Mouse (Mus musculus): ENCODE results near the gene Uba7. TPM values are rescaled to one million over a fixed set of nuclear protein-coding genes. Genes with fewer than 3 reads are reported as not detected.
"Not testable (repeated sequence)": the region's sequence is repeated elsewhere in the genome, so short reads cannot be mapped to it uniquely, and the experiment has no call there.

Uba7 gene
- total RNA-seq, 2 experiments from 2014 or later = 14.2 to 22.1 TPM

DNA sequence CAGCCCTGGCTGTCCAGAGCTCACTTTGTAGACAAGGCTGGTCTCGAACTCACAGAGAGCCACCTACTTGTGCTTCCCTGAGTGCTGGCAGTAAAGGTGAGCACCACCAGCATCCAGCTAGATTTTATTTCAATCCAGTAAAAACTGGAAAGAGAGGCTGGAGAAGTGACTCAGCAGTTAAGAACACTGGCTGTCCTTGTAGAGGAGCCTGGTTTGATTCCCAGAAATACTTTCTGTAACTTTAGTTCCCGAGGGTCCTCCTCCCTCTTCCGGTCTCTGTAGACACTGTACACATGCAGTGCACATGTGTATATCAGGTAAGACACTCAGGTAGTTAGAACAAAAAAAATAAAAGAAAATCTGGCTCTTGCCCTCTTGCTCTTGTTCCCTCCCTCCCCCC lies 12.6 kb downstream of the Uba7 start:
- DNase-seq (ENCODE audit: low spot score in 2 of 2) = no peak

DNA sequence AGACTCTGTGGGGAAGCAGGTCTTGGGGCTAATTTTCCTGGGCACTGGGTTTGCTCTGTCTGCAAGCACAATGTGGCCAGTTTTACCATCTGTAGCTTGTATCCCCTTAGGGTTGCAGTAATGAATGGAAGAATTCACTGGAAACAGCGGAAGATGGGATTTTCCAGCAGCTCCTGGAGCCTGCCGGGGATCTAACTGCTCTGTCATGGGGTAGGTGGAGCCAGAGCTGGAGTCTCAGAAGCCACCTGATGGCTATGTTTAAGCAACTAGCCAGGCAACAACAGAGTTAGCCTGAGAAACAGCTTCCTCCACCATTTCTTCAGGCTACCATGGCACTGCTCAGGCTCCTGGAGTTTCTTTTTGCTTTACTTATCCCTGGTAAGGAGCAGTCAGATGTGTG lies 16.9 kb downstream of the Uba7 start, which contains the start of gene Cdhr4:
Cdhr4 (plus strand) TSS at position 301 of the 400 bp plus-strand sequence.
- DNase-seq (ENCODE audit: low spot score in 2 of 2) = no peak

DNA sequence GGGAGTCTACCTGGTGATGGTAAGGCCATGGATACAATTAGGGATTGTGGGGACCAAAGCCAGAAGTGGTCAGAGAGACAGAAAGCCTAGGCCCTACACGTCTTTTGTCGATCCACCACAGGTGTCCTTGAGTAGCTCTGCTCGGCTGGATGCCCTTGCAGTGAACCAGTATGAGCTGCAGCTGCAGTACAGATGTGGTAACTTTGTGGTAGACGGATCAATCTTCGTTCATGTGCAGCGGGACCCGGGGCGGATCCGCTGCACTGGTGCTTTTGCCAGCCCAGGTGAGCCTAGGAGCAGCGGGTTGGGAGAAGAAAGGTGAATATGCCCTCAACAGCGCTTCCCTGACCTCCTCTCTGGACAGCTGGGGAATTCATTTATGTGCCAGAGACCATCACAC lies 17.7 kb downstream of the Uba7 start:
- no peak for DNase-seq (ENCODE audit: low spot score in 2 of 2)

DNA sequence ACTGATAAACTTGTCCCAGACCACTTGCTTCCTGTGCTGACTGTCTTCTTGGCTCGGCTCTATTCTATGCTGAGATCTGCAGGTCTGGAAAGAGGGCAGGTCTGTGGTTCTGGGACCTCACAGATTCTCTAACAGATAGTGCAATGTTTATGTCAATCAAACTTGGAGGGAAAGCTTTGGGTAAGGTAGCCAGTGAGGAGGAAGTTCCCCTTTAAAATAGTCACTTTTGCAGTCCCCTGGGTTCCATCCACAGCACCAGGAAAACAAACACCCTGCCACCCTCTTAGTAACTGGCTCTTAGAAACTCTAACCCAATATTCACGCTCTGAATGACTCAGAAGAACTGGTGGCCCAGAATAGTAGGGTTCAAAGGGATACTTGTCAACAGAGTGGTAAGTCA lies 19.2 kb downstream of the Uba7 start:
- DNase-seq (ENCODE audit: low spot score in 2 of 2) = no peak

DNA sequence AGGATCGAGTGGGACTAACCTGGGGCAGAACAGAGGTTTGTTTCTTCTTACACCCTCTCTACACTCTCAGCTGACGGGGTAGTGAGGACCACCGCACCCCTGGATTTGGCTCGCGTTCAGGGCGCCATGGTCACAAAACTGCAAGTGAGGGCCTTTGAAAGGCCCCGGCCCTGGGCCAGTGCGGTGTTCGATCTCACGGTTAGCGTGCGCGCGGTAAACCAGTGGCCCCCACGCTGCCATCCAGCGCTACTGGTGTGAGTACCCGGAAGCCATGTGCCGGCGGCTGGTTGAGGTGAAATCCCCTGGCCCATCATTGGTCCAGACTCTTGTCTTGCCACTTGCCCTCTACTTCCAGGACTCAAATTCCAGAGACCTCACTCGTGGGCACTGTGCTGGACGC lies 20.2 kb downstream of the Uba7 start:
- DNase-seq (ENCODE audit: low spot score in 2 of 2) = no peak

DNA sequence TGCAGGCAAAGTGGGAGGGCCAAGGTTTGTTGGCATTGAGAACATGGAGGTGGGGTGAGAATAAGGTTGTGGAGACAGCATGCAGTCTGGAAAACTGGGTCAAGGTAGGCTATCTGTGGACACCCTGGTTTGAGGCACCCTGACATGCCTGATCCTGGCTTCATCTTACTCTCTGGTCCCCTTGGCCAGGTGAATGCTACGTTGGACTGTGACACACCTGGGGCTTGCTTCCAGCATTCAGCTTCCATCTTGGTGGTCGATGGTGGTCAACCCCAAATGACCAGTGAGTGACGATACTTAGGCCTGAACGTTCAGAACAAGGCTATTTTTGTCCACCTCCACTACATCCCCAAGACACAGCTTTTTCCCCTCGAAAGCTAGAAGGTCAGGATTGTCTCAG lies 20.7 kb downstream of the Uba7 start, which contains the start of gene Gm20662:
Gm20662 (plus strand) TSS at position 301 of the 400 bp plus-strand sequence.
- no peak for DNase-seq (ENCODE audit: low spot score in 2 of 2)

DNA sequence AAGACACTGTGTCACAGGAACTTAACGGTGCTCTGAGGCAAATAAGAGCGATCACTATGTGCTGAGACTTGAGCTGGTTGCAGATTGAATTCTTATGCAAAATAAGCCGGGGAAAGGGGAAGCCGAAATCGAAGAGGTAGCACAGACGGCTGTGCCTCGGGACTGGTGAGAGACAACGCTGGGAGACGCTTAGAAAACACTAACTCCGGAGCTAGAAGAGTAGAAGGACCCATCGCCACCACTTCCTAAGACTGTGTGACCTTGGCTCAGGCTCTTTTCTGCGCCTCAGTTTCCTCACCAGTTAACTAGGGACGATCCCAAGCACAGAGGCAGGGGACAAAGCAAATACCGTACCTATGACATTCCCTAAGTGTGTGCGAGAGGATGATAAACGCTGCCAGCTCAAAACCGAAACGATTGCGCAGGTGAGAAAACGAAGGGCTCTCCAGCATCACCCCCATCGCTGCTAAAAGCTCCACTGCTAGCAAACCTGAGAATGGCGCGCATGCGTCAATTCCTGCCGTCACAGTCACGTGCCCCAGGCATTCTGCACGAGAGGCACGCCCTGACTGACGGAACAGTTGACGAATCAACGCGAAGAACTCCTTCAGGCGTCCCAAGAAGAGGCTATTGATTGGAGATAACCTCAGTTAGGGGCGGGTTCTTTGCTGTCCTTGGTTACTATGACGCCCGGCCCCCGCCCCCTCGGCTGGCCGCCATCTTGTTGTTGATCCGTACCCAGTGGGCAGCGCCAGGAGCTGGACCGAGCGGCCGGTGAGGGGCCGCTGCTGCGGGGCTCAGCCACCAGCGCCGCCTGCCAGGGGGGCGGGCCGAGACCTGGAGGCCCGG lies 26.8 kb downstream of the Uba7 start, which contains the start of gene Ip6k1:
Ip6k1 (plus strand) TSS at position 580 of the 849 bp plus-strand sequence.
- DNase-seq (ENCODE audit: low spot score in 2 of 2) = peak; percentile 98 to 99

DNA sequence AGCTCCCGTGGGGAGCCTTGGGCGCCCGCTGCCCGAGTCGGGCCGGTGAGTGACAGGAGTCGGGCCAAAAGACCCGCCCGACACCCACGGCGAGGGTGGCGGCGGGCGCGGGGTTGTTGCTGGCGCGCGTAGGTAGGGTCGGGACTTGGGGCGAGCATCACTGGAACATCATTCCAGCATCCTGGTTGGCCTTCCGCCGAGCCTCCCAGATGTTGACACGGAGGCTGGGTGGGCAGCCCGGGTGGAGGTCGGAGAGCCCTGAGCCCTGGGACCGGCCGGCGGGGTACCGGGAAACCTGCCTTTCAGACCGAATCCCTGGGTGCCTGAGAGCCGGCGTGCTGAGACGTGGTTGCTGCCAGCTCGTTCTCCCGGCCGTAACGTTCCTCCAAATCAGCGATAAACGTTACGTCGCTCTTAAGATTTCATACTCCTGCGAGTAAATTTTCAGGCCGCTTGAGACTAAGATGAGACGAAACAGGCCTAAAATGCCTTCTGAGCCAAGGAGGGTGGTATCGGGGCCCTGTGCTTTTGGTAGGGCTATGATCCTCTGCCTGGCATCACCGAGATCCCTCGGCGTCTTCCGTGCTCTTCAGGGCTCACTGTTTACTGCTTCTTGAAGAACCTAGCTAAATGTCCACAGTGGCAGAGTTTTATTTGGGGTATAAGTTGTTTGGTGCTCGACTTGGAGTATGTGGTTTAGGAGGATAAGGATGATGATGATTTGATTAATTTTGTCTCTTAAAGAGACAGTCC lies 27.6 kb downstream of the Uba7 start:
- DNase-seq (ENCODE audit: low spot score in 2 of 2) = no peak

DNA sequence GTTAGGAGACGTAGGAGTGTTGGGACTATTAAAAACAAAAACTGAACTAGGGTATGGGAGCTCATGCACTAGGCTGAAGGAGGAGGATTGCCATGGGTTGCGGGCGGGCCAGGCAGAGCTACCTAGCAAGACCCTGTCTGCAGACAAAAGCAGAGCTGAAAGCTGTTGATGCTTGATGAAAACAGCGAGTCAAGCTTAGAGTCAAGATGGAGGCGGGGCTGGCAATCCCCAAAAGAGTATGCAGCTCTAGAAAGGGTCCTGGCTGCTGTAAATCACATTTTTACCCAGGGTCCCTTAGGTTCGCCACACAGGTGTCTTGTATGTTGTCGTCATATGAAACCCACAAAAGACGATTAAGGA lies 28.2 kb downstream of the Uba7 start:
- no peak for DNase-seq (ENCODE audit: low spot score in 2 of 2)

DNA sequence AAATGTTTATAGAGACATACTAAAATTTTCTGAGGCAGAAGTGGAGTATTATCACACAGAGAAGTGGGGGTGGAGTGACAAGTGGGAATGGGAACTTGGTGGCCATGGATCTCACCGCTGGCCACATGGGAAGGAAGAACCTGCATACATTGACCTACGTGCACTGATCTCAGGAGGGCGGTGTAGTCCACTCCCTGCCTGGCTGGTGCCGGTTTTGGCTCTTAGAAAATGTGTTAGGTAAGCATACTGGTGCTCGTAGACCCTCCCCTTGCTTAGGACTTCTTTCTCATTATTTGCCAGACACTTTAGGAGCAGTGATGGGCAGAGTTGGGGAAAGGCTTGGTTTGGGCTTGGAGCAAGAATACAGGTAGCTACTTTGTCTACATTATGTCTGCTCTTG lies 32.7 kb downstream of the Uba7 start:
- no peak for DNase-seq (ENCODE audit: low spot score in 2 of 2)

DNA sequence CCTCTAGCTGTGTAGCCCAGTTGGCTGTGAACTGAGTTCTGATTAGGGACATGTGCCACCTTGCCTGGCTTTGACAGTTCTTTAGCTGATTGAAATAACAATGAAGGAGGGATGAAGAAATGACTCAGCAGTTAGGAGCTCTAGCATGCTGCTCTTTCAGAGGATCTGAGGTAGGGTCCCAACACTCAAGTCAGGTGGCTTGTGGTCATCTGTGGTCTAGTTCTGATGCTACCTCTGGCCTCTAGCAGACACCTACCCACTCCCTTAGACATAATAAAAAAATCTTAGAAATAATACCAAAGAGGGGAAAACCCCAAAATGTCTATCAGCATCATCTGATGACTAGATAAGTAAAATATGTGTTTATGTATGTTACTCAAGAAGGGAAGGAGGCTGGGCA lies 35.1 kb downstream of the Uba7 start:
- DNase-seq (ENCODE audit: low spot score in 2 of 2) = no peak

DNA sequence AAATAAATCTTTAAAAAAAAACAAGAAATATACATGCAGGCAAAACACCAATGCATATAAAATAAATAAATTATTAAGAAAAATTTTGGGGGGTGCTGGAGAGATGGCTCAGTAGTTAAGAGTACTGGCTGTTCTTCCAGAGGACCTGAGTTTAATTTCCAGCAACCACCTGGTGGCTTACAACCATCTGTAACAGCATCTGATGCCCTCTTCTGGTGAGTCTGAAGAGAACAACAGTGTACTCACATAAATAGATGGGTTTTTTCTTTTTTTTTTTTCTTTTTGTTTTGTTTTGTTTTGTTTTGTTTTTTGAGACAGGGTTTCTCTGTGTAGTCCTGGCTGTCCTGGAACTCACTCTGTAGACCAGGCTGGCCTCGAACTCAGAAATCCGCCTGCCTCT lies 38.3 kb downstream of the Uba7 start:
- not testable (repeated sequence) for DNase-seq (ENCODE audit: low spot score in 2 of 2)

DNA sequence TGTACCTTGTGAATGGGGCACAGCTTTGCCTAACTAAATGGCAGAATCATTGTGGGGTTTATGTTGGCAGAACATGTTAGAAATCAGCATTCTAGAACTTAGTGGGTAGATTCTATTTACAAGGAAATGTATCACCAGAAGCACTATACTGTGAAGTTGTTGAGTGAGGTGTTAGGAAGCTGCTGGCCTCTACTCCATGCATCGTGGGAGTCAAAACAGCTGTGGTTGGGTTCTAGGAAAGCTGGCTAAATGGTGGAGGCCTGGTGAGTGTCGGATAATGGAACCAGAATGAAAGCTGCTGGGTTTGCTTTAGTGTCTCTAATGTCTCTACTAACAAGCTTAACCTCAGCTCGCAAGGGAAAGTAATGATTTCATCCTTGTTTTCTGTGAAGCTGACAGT lies 41.8 kb downstream of the Uba7 start:
- no peak for DNase-seq (ENCODE audit: low spot score in 2 of 2)

DNA sequence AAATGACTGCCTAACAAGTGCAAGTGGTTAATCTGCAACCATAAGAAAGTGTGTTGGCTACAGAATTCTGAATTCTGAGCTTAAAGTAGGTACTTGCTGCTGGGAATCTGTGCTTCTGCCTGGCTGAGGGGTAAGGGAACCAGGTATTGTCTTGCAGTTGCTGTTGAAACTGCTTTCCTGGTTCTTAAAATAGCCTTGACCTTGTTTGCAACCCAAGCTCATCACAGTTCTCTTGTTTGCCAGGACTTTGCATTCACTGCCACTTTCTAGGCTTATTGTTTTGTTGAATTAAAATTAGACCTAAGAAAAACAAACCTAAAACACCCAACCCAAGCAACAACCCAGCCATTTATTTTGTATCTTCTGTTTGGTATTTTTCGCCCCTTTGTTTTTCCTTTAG lies 45.4 kb downstream of the Uba7 start:
- DNase-seq (ENCODE audit: low spot score in 2 of 2) = no peak

DNA sequence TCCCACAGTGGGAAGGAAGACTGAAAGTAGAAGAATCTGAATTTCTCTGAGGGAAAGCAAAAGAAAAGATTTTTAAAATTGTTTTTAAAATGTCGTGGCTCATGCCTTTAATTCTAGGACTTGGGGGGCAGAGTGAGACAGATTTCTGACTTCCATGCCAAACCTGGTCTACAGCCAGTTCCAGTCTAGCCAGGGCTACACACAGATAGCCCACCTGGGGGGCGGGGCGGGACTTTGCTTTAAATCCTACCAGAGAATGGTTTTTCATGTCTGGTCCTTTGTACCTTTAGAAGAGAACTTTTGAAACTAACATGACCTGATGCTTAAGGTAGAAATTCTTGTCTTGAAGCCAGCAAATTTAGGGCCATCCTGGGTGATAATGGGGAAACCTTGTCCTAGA lies 47.9 kb downstream of the Uba7 start:
- DNase-seq (ENCODE audit: low spot score in 2 of 2) = no peak

DNA sequence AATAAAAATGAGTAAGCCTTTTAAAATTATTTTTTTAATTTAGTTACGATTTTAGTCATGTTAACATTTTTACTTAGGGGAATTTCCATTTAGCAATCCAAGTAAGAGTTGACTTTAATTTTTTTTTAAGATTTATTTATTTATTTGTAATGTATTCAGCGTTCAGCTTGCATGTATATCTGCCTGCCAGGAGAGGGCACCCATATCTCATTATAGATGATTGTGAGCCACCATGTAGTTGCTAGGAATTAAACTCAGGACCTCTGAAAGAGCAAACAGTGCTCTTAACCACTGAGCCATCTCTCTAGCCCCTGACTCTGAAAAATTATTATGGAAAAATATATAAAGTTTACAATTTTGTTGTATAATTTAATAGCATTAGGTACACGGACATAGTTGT lies 51.3 kb downstream of the Uba7 start:
- no peak for DNase-seq (ENCODE audit: low spot score in 2 of 2)

DNA sequence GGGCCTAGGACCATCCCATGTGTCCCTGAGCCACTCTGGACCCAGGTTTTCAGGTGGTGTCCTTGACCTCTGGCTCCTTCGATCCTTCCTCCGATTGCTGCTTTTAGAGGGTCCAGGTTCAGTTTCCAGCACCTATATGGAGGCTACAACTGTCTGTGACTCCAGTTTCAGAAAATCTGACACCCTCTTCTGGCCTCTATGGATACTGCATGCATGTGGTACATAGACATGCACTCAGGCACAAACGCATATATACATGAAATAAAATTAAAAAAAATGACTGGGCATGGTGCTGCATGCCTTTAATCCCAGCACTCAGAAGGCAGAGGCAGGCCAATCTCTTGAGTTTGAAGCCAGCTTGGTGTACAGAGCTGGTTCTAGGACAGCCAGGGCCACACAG lies 52.6 kb downstream of the Uba7 start:
- DNase-seq (ENCODE audit: low spot score in 2 of 2) = no peak

DNA sequence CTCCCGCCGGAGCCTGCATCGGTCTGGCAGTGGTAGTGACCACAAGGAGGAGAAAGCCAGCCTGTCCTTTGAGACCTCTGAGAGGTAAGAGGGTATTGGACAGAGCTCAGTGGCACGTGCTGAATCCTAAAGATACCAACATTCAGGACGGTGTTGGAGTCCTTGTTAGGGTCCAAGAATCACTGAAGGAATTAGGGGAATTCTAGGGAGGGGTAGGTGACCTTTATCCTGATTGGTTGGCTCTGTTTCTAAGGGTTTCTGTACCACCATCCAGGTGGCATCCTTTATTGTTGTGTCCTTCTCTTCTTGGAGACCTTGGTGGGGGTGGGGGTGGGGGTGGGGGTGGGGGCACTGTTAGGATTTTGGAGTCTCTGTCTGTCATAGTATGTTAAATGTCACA lies 56.8 kb downstream of the Uba7 start:
- no peak for DNase-seq (ENCODE audit: low spot score in 2 of 2)
